Mouse (Mus musculus): ENCODE measurements around the gene Adgrd1.

DNA sequence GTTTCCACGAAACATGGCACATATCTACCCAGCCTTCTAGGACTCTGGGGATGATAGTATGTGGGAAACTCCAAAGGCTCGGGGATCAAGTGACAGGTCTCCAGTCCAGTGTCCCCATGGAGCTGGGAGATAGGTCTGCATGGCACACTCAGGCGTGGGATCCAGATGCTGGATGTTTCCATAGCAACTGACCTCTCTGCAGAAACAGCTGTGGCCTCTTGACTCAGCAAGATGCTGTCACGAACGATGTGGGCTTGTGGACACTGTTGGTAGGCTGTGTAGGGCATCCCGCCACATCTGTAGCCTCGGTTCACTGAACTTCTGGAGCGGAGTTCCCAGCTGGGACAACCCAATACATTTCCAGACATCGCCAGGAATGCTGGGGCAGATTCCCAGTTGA, 51.9 kb downstream of the Adgrd1 start:
- TF ChIP-seq EP300 (IDR thresholded peaks at IDR 0.05; ENCODE audit: low read depth in 1 of 2, low read length in 2 of 2) (no peak), CTCF (IDR thresholded peaks at IDR 0.05 in 2 of 3, conservative IDR thresholded peaks at IDR 0.05 in 1 of 3; ENCODE audit: control insufficient read depth in 1 of 3, insufficient read depth in 1 of 3, low read depth in 2 of 3, low read length in 3 of 3, poor library complexity in 1 of 3, severe bottlenecking in 1 of 3) (no peak), POLR2A (IDR thresholded peaks at IDR 0.05; ENCODE audit: control insufficient read depth in 1 of 2, insufficient read depth in 1 of 2, low read depth in 1 of 2, low read length in 2 of 2, poor library complexity in 1 of 2) (no peak), GATA1 (IDR thresholded peaks at IDR 0.05; ENCODE audit: low read depth, low read length) (no peak), MYC (IDR thresholded peaks at IDR 0.05; ENCODE audit: low read depth, low read length) (no peak), HCFC1 (IDR thresholded peaks at IDR 0.05; ENCODE audit: low read depth, low read length) (no peak), CHD2 (IDR thresholded peaks at IDR 0.05; ENCODE audit: low read length) (no peak), MAZ (IDR thresholded peaks at IDR 0.05; ENCODE audit: low read depth, low read length) (no peak), E2F4 (IDR thresholded peaks at IDR 0.05; ENCODE audit: borderline replicate concordance, low read depth, low read length) (no peak), CHD1 (IDR thresholded peaks at IDR 0.05; ENCODE audit: low read depth, low read length) (no peak), USF2 (IDR thresholded peaks at IDR 0.05; ENCODE audit: borderline replicate concordance in 1 of 2, insufficient read depth in 1 of 2, low read depth in 1 of 2, low read length in 2 of 2) (no peak), RAD21 (IDR thresholded peaks at IDR 0.05; ENCODE audit: low read depth, low read length) (no peak), ZNF384 (IDR thresholded peaks at IDR 0.05; ENCODE audit: low read depth, low read length) (no peak), TCF12 (IDR thresholded peaks at IDR 0.05; ENCODE audit: low read depth, low read length) (no peak)

Measured in MEL (cell line).